Mouse (Mus musculus) stomach, embryonic 14.5 days (tissue): ENCODE results near the gene Kcnc1. TPM values are rescaled to one million over a fixed set of nuclear protein-coding genes. Genes with fewer than 3 reads are reported as not detected.

Experiments
- ATAC-seq: fragments of 200-750 bp; cut with Nextera tagmentation; 2 replicates; pipeline ENCODE4 v1.8.0; 2017; ENCODE audit warnings: low read depth, moderate TSS enrichment; ENCODE audit not compliant: insufficient number of reproducible peaks, insufficient read depth, low FRiP score
- H3K27ac ChIP-seq: fragments of 300-500 bp; sonication (generic); 2 replicates; pipeline ENCODE4 v1.5.1; 2014; ENCODE audit warnings: mild to moderate bottlenecking, low read length, moderate library complexity, mixed read lengths
- H3K27me3 ChIP-seq: fragments of 300-500 bp; sonication (generic); 2 replicates; pipeline ENCODE4 v1.6.1; 2014; ENCODE audit warnings: low read length, control low read depth, mixed read lengths; ENCODE audit not compliant: control insufficient read depth, insufficient read depth
- H3K36me3 ChIP-seq: fragments of 300-500 bp; sonication (generic); 2 replicates; pipeline ENCODE4 v1.6.1; 2014; ENCODE audit warnings: mild to moderate bottlenecking, control low read depth, low read length, moderate library complexity, mixed read lengths; ENCODE audit not compliant: control insufficient read depth, insufficient read depth
- H3K4me1 ChIP-seq: fragments of 300-500 bp; sonication (generic); 2 replicates; pipeline ENCODE4 v1.6.1; 2014; ENCODE audit warnings: low read length, control low read depth, mixed read lengths; ENCODE audit not compliant: control insufficient read depth, insufficient read depth
- H3K4me2 ChIP-seq: fragments of 300-500 bp; sonication (generic); replicated peaks from 2 replicates; pipeline ENCODE4 v1.6.1; 2014; ENCODE audit warnings: low read depth, low read length, control low read depth
- H3K4me3 ChIP-seq: fragments of 300-500 bp; sonication (generic); 2 replicates; pipeline ENCODE4 v1.5.1; 2014; ENCODE audit warnings: low read depth, low read length, control low read depth
- H3K9ac ChIP-seq: fragments of 300-500 bp; sonication (generic); replicated peaks from 2 replicates; pipeline ENCODE4 v1.6.1; 2014; ENCODE audit warnings: low read depth, mild to moderate bottlenecking, control low read depth, low read length, moderate library complexity, mixed read lengths
- H3K9me3 ChIP-seq: fragments of 300-500 bp; sonication (generic); 2 replicates; pipeline ENCODE4 v1.6.1; 2016; ENCODE audit warnings: low read depth, low read length, control low read depth; ENCODE audit not compliant: control insufficient read depth
- WGBS: fragments of 180-500 bp; shearing (Covaris S2); extraction: QIAGEN DNeasy Blood & Tissue Kit; methylation state at CpG from one replicate; pipeline ENCODE4 v1.1.7; 2014; 5-methylcytosine and 5-hydroxymethylcytosine counted together
- polyA plus RNA-seq: library from polyadenylated mRNA; unstranded; fragments of >200 nt; fragmentation: Nextera tagmentation; extraction: Ambion mirVana; gene quantifications from 2 replicates; pipeline ENCODE4 v1.2.1, GENCODE M21; 2014

Gene Kcnc1
- polyA plus RNA-seq, 1 experiment from 2014 or later, result 0.51 TPM

GRCm38 (mm10) chr7:46365810-46366209 lies 30.5 kb upstream of the Kcnc1 start:
- Histone ChIP-seq H3K4me3 (no peak overlapping the region), H3K4me1 (no peaks in the 10 kb centered on the region), H3K4me2 (no peak overlapping the region), H3K27me3 (no peaks in the 10 kb centered on the region), H3K27ac (no peak overlapping the region), H3K9ac (no peak overlapping the region), H3K36me3 (no peaks in the 10 kb centered on the region), H3K9me3 (no peaks in the 10 kb centered on the region)
- 91% methylated on average over 1 of the region's 1 CpGs for WGBS
- no peak for ATAC-seq

GRCm38 (mm10) chr7:46371104-46371503 lies 25.2 kb upstream of the Kcnc1 start:
- no peaks in the 10 kb centered on the region for H3K36me3 ChIP-seq
- H3K27ac ChIP-seq, result no peak overlapping the region
- H3K4me1 ChIP-seq, result no peaks in the 10 kb centered on the region
- 68% methylated on average over 4 of the region's 4 CpGs for WGBS
- ATAC-seq, result no peak
- H3K9ac ChIP-seq, result no peak overlapping the region
- no peaks in the 10 kb centered on the region for H3K9me3 ChIP-seq
- H3K4me2 ChIP-seq, result no peak overlapping the region
- no peak overlapping the region for H3K4me3 ChIP-seq
- H3K27me3 ChIP-seq, result peaks cover 11% of the 10 kb centered on the region

DNA sequence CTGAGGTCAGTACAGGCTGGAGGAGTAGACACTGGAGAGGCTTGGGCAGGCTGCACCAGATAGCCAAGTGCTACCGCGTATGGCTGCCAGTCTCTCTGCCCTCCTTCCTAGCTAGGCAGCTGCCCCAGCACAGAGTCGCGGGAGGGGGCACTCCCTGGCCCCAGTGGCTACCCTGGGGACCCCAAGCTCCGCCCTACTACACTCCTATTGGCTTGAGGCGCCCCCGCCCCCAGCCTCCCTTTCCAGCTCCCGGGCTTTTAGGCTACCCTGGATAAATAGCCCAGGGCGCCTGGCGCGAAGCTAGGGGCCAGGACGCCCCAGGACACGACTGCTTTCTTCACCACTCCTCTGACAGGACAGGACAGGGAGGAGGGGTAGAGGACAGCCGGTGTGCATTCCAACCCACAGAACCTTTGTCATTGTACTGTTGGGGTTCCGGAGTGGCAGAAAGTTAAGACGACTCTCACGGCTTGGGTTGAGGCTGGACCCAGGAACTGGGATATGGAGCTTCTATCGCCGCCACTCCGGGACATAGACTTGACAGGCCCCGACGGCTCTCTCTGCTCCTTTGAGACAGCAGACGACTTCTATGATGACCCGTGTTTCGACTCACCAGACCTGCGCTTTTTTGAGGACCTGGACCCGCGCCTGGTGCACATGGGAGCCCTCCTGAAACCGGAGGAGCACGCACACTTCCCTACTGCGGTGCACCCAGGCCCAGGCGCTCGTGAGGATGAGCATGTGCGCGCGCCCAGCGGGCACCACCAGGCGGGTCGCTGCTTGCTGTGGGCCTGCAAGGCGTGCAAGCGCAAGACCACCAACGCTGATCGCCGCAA lies 19.9 kb upstream of the Kcnc1 start, which contains the start of gene Myod1:
Myod1 (plus strand) TSS at position 303 of the 836 bp plus-strand sequence.
- peaks cover 4% of the 10 kb centered on the region; the same call in 1 of the 2 replicates for H3K4me1 ChIP-seq
- H3K27ac ChIP-seq, result no peak within 1 kb of the TSS
- H3K4me2 ChIP-seq, result peak within 1 kb of the TSS; percentile 26
- peaks cover 41% of the 10 kb centered on the region for H3K27me3 ChIP-seq
- H3K9me3 ChIP-seq, result no peaks in the 10 kb centered on the region
- 4% methylated on average over 44 of the region's 44 CpGs for WGBS
- H3K4me3 ChIP-seq, result peak within 1 kb of the TSS; percentile 2; the same call in 1 of the 2 replicates
- H3K36me3 ChIP-seq, result no peaks in the 10 kb centered on the region
- H3K9ac ChIP-seq, result no peak within 1 kb of the TSS
- ATAC-seq, result no peak

DNA sequence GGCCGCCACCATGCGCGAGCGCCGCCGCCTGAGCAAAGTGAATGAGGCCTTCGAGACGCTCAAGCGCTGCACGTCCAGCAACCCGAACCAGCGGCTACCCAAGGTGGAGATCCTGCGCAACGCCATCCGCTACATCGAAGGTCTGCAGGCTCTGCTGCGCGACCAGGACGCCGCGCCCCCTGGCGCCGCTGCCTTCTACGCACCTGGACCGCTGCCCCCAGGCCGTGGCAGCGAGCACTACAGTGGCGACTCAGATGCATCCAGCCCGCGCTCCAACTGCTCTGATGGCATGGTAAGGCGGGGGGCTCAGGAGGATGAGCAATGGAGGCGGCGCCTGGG lies 19.3 kb upstream of the Kcnc1 start:
- Histone ChIP-seq H3K36me3 (no peaks in the 10 kb centered on the region), H3K9me3 (no peaks in the 10 kb centered on the region), H3K4me3 (peak overlapping the region; percentile 2; the same call in 1 of the 2 replicates), H3K27me3 (peaks cover 41% of the 10 kb centered on the region), H3K4me2 (peak overlapping the region; percentile 26), H3K4me1 (peaks cover 4% of the 10 kb centered on the region; the same call in 1 of the 2 replicates), H3K9ac (no peak overlapping the region), H3K27ac (no peak overlapping the region)
- under 1% methylated on average over 33 of the region's 33 CpGs for WGBS
- no peak for ATAC-seq

GRCm38 (mm10) chr7:46378123-46378522 lies 18.2 kb upstream of the Kcnc1 start:
- ATAC-seq, result no peak
- no peaks in the 10 kb centered on the region for H3K36me3 ChIP-seq
- H3K4me2 ChIP-seq, result no peak overlapping the region; the same call in 1 of the 2 replicates
- H3K27ac ChIP-seq, result no peak overlapping the region
- H3K9ac ChIP-seq, result no peak overlapping the region
- H3K27me3 ChIP-seq, result peaks cover 41% of the 10 kb centered on the region
- 3% methylated on average over 22 of the region's 22 CpGs for WGBS
- no peak overlapping the region for H3K4me3 ChIP-seq
- no peaks in the 10 kb centered on the region for H3K9me3 ChIP-seq
- H3K4me1 ChIP-seq, result peaks cover 4% of the 10 kb centered on the region; the same call in 1 of the 2 replicates

- 6% methylated on average over 16 of the region's 16 CpGs for WGBS
- Histone ChIP-seq H3K4me1 (peaks cover 4% of the 10 kb centered on the region; the same call in 1 of the 2 replicates), H3K9ac (no peak overlapping the region), H3K36me3 (no peaks in the 10 kb centered on the region), H3K9me3 (no peaks in the 10 kb centered on the region), H3K27ac (no peak overlapping the region), H3K4me3 (no peak overlapping the region), H3K4me2 (no peak overlapping the region), H3K27me3 (peaks cover 41% of the 10 kb centered on the region)
- ATAC-seq, result no peak
These were observed 17.3 kb upstream of the Kcnc1 start for GRCm38 (mm10) chr7:46378983-46379382.

DNA sequence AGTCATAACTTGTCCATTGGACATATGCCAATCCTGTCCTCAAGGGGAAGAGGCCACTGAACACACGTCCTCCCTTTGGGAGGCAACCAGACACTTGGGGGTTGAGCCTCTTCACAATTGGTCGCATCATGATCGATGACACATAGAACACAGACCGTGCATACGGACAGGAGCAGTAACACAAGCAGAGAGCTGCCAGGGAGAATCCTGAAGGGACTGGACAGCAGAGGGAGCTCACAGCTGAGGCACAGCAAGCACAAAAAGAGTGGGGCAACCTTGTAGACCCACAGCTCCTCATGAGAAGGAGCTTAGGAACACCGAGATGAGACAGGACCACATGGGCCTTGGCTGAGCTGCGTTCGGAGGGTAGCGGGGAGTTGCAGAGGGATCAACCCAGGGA lies 15.7 kb upstream of the Kcnc1 start:
- Histone ChIP-seq H3K4me1 (peaks cover 4% of the 10 kb centered on the region; the same call in 1 of the 2 replicates), H3K9me3 (no peaks in the 10 kb centered on the region), H3K27ac (no peak overlapping the region), H3K4me2 (no peak overlapping the region), H3K4me3 (no peak overlapping the region), H3K27me3 (peaks cover 35% of the 10 kb centered on the region), H3K9ac (no peak overlapping the region), H3K36me3 (no peaks in the 10 kb centered on the region)
- 61% methylated on average over 9 of the region's 9 CpGs for WGBS
- no peak for ATAC-seq

DNA sequence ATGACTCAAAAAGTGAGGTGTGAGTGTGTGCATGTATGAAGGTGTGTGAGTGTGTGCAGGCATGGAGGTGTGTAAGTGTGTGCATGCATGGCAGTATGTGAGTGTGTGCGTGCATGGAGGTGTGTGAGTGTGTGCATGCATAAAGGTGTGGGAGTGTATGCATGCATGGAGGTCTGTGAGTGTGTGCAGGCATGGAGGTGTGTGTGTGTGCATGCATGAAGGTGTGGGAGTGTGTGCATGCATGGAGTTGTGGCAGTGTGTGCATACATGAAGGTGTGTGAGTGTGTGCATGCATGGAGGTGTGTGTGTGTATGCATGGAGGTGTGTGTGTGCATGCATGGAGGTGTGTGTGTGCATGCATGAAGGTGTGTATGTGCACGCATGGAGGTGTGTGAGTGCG lies 8.9 kb upstream of the Kcnc1 start:
- no peak for ATAC-seq
- Histone ChIP-seq H3K27me3 (no peaks in the 10 kb centered on the region), H3K4me3 (no peak overlapping the region), H3K9me3 (no peaks in the 10 kb centered on the region), H3K9ac (no peak overlapping the region), H3K4me1 (no peaks in the 10 kb centered on the region), H3K36me3 (no peaks in the 10 kb centered on the region), H3K4me2 (no peak overlapping the region), H3K27ac (no peak overlapping the region)
- 90% methylated on average over 3 of the region's 3 CpGs for WGBS
